Mouse (Mus musculus) thymus, adult 18-20 months (tissue): Measurements from ENCODE around the gene Olfr195.
"Not testable (repeated sequence)": the region's sequence is repeated elsewhere in the genome, so short reads cannot be mapped to it uniquely, and the experiment has no call there.

Source experiments
- DNase-seq, 2 experiments: peaks; one replicate each; pipeline ENCODE4 v3.0.0; 2022; ENCODE audit warnings: mixed read lengths in 2 of 2

Olfr195 gene

GRCm38 (mm10) chr16:59146746-59147145, at the start of gene Olfr195:
Gene Olfr195 (plus strand): TSS chr16:59147046.
- DNase-seq, result no peak

GRCm38 (mm10) chr16:59105312-59105711, 41.5 kb upstream of the Olfr195 start:
- DNase-seq, result no peak

- not testable (repeated sequence) for DNase-seq
Observed at GRCm38 (mm10) chr16:59108522-59108921, 38.3 kb upstream of the Olfr195 start.

GRCm38 (mm10) chr16:59111781-59112180, 35.1 kb upstream of the Olfr195 start, which contains the start of gene Olfr193:
Gene Olfr193 (minus strand): TSS chr16:59111881.
- DNase-seq, result no peak

- no peak for DNase-seq
Observed at GRCm38 (mm10) chr16:59120969-59121368, 25.9 kb upstream of the Olfr195 start, which contains the start of gene Olfr194. Gene Olfr194 (minus strand): TSS chr16:59121069.

GRCm38 (mm10) chr16:59130740-59131139, 16.1 kb upstream of the Olfr195 start:
- no peak for DNase-seq

- DNase-seq, result no peak
Observed at GRCm38 (mm10) chr16:59141105-59141504, 5.7 kb upstream of the Olfr195 start.

GRCm38 (mm10) chr16:59151996-59152395, 5.2 kb downstream of the Olfr195 start:
- no peak for DNase-seq

- DNase-seq, result no peak
Observed at GRCm38 (mm10) chr16:59170354-59170753, 23.5 kb downstream of the Olfr195 start, which contains the start of gene Olfr196. Gene Olfr196 (minus strand): TSS chr16:59170454.
